Mouse (Mus musculus): ENCODE measurements at regions not wholly inside any gene's neighbourhood (a gene's known extent, or its start where the extent isn't known, plus 50 kb on each side); places are given as distances from the start of the nearest gene placed in this dataset.

GRCm38 (mm10) chr8:103998143-103998542 lies 103.3 kb upstream of the Cdh5 start:
- TF ChIP-seq CTCF (IDR thresholded peaks at IDR 0.05; ENCODE audit: control insufficient read depth, insufficient read depth, low read length), result no peak
- TF ChIP-seq POLR2A (IDR thresholded peaks at IDR 0.05; ENCODE audit: borderline replicate concordance, control insufficient read depth, low read depth, low read length), result no peak

Data from bone marrow, adult 2 months (tissue).